Mouse (Mus musculus): Measurements from ENCODE around the gene Phf19. TPM values are rescaled to one million over a fixed set of nuclear protein-coding genes. Genes with fewer than 3 reads are reported as not detected.

The Phf19 gene
- polyA plus RNA-seq, 1 experiment = 4.3 TPM

DNA sequence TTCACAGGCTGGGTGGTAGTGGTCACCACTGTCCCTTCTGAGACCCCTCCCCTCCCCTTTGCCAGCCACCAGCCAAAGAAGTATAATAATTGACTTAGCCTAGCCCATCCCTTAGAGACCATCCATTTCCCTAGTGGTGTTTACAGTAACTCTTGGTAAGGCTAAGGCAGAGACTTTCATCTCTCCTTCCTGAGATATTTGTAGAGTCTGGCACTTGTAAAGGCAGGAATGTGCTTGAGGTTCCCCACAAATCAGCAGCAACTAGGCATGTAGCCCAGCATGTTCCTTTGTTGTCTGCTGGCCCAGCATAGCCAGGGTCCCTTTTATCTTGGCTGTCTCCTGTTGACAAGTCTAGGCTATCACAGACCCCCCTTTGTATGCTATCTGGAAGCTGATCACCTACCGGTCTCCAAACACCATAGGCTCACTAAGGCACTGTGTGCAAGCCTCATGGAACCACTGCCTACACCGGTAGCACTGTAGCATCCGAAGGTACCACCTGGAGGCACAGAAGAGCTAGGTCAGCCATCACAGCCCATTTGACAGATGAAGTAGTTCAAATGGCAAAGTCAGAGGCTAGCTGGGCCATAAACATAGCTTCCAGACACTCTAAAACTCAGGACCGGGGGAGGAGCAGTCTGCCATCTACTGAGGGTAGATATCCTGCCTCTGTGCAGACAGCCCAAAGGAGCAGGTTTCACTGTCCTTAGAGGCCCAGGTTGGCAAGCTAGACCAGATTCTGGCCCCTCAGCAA, 10.0 kb downstream of the Phf19 start:
- TF ChIP-seq MYOD1 (IDR thresholded peaks at IDR 0.05; ENCODE audit: control insufficient read depth in 1 of 3, insufficient read length in 2 of 3, low read depth in 2 of 3) = no peak
- TF ChIP-seq POLR2A (IDR thresholded peaks at IDR 0.05; ENCODE audit: insufficient read length, low read depth) = no peak
- no peak for TF ChIP-seq TCF3 (IDR thresholded peaks at IDR 0.05; ENCODE audit: insufficient read length, low read depth)
- Histone ChIP-seq H3K36me3 (ENCODE audit: control insufficient read depth, insufficient read depth) (no peaks in the 10 kb centered on the region), H3K79me2 (ENCODE audit: control insufficient read depth, insufficient read depth) (no peaks in the 10 kb centered on the region), H3K4me2 (ENCODE audit: low read depth) (peak overlapping the region; percentile 73), H3K4me3 (no peak overlapping the region), H3ac (ENCODE audit: control insufficient read depth, insufficient read length) (no peak overlapping the region), H3K27me3 (ENCODE audit: control insufficient read depth, insufficient read depth, insufficient read length) (no peaks in the 10 kb centered on the region)

- Histone ChIP-seq H3K4me3 (no peak overlapping the region), H3ac (ENCODE audit: control insufficient read depth, insufficient read length) (no peak overlapping the region)
- no peak for TF ChIP-seq REST (IDR thresholded peaks at IDR 0.05; ENCODE audit: insufficient read depth, insufficient read length)
- TF ChIP-seq TCF12 (IDR thresholded peaks at IDR 0.05; ENCODE audit: insufficient read depth, poor library complexity, severe bottlenecking) = no peak
- no peak for TF ChIP-seq USF1 (IDR thresholded peaks at IDR 0.05; ENCODE audit: low read depth)
- TF ChIP-seq CEBPB (IDR thresholded peaks at IDR 0.05; ENCODE audit: insufficient read depth, poor library complexity, severe bottlenecking) = no peak
- no peak for TF ChIP-seq POLR2A (IDR thresholded peaks at IDR 0.05; ENCODE audit: insufficient read length, low read depth)
- TF ChIP-seq E2F4 (IDR thresholded peaks at IDR 0.05; ENCODE audit: insufficient read depth) = no peak
- no peak for TF ChIP-seq TCF3 (IDR thresholded peaks at IDR 0.05; ENCODE audit: insufficient read length, low read depth)
- TF ChIP-seq MYOG (IDR thresholded peaks at IDR 0.05; ENCODE audit: control insufficient read depth in 1 of 3, insufficient read depth in 1 of 3, insufficient read length in 2 of 3, low read depth in 2 of 3) = no peak
- no peak for TF ChIP-seq MAX (IDR thresholded peaks at IDR 0.05; ENCODE audit: low read depth)
- no peak for TF ChIP-seq SRF (IDR thresholded peaks at IDR 0.05; ENCODE audit: control insufficient read depth, insufficient read length, low read depth)
- TF ChIP-seq POLR2AphosphoS2 (IDR thresholded peaks at IDR 0.05; ENCODE audit: insufficient read length, low read depth) = no peak
- TF ChIP-seq MYOD1 (IDR thresholded peaks at IDR 0.05; ENCODE audit: control insufficient read depth in 1 of 3, insufficient read length in 2 of 3, low read depth in 2 of 3) = no peak
Measured at GRCm38 (mm10) chr2:34903191-34903590, 10.6 kb downstream of the Phf19 start.

DNA sequence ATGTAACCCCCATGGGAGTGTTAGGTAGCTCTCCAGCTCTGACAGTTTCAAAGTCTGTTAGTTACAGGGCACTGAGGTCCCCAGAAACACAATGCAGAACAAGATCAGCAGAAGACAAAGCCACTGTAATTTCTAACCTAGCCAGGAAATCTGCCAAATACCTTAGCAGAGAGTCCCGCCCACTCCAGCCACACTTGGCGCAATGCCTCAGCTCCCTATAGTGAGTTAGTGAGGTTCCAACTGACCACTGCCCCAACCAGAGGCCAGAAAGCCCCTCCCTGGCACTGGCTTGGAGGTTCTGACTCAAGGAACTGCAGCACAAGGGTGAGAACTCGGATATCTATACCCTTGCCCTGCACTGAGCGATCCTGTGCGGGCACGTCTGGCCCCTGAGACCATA, 11.1 kb downstream of the Phf19 start:
- Histone ChIP-seq H3K79me2 (ENCODE audit: control insufficient read depth, insufficient read depth) (no peaks in the 10 kb centered on the region), H3ac (ENCODE audit: control insufficient read depth, insufficient read length) (no peak overlapping the region), H3K4me2 (ENCODE audit: low read depth) (no peak overlapping the region), H3K27me3 (ENCODE audit: control insufficient read depth, insufficient read depth, insufficient read length) (no peaks in the 10 kb centered on the region), H3K4me3 (no peak overlapping the region), H3K36me3 (ENCODE audit: control insufficient read depth, insufficient read depth) (no peaks in the 10 kb centered on the region)
- TF ChIP-seq E2F4 (IDR thresholded peaks at IDR 0.05; ENCODE audit: insufficient read depth) = no peak
- no peak for TF ChIP-seq USF1 (IDR thresholded peaks at IDR 0.05; ENCODE audit: low read depth)
- TF ChIP-seq TCF12 (IDR thresholded peaks at IDR 0.05; ENCODE audit: insufficient read depth, poor library complexity, severe bottlenecking) = no peak
- no peak for TF ChIP-seq SRF (IDR thresholded peaks at IDR 0.05; ENCODE audit: control insufficient read depth, insufficient read length, low read depth)
- TF ChIP-seq MYOG (IDR thresholded peaks at IDR 0.05; ENCODE audit: control insufficient read depth in 1 of 3, insufficient read depth in 1 of 3, insufficient read length in 2 of 3, low read depth in 2 of 3) = no peak
- TF ChIP-seq TCF3 (IDR thresholded peaks at IDR 0.05; ENCODE audit: insufficient read length, low read depth) = no peak
- TF ChIP-seq POLR2AphosphoS2 (IDR thresholded peaks at IDR 0.05; ENCODE audit: insufficient read length, low read depth) = no peak

More at GRCm38 (mm10) chr2:34903191-34903590, 10.6 kb downstream of the Phf19 start:
- no peak overlapping the region for H3K4me2 ChIP-seq (ENCODE audit: low read depth)
- no peaks in the 10 kb centered on the region for H3K79me2 ChIP-seq (ENCODE audit: control insufficient read depth, insufficient read depth)
- no peaks in the 10 kb centered on the region for H3K36me3 ChIP-seq (ENCODE audit: control insufficient read depth, insufficient read depth)
- H3K27me3 ChIP-seq (ENCODE audit: control insufficient read depth, insufficient read depth, insufficient read length) = no peaks in the 10 kb centered on the region

DNA sequence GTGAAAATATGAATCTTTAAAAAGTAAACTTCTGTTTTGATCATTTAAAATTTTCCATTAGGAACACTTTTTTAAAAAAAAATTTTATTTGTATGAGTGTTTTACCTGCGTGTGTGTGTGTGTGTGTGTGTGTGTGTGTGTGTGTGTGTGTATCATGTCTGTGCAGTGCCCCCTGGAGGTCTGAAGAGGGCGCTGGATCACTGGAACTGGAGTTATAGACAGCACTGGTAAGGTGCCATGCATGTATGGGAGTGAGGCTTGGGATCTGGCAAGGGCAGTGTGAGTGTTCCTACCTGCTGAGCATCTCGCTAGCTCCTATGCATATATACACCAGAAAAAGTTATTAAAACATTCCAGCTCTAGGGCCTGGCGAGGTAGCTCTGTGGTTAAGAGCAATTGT, 12.1 kb downstream of the Phf19 start:
- Histone ChIP-seq H3K27me3 (ENCODE audit: control insufficient read depth, insufficient read depth, insufficient read length) (no peaks in the 10 kb centered on the region), H3K36me3 (ENCODE audit: control insufficient read depth, insufficient read depth) (no peaks in the 10 kb centered on the region), H3K79me2 (ENCODE audit: control insufficient read depth, insufficient read depth) (no peaks in the 10 kb centered on the region), H3K4me3 (no peak overlapping the region), H3ac (ENCODE audit: control insufficient read depth, insufficient read length) (no peak overlapping the region), H3K4me2 (ENCODE audit: low read depth) (no peak overlapping the region)
- no peak for TF ChIP-seq REST (IDR thresholded peaks at IDR 0.05; ENCODE audit: insufficient read depth, insufficient read length)
- TF ChIP-seq CEBPB (IDR thresholded peaks at IDR 0.05; ENCODE audit: insufficient read depth, poor library complexity, severe bottlenecking) = no peak
- TF ChIP-seq USF1 (IDR thresholded peaks at IDR 0.05; ENCODE audit: low read depth) = no peak
- TF ChIP-seq TCF3 (IDR thresholded peaks at IDR 0.05; ENCODE audit: insufficient read length, low read depth) = no peak
- no peak for TF ChIP-seq TCF12 (IDR thresholded peaks at IDR 0.05; ENCODE audit: insufficient read depth, poor library complexity, severe bottlenecking)
- no peak for TF ChIP-seq MYOD1 (IDR thresholded peaks at IDR 0.05; ENCODE audit: control insufficient read depth in 1 of 3, insufficient read length in 2 of 3, low read depth in 2 of 3)
- TF ChIP-seq E2F4 (IDR thresholded peaks at IDR 0.05; ENCODE audit: insufficient read depth) = no peak
- TF ChIP-seq SRF (IDR thresholded peaks at IDR 0.05; ENCODE audit: control insufficient read depth, insufficient read length, low read depth) = no peak
- no peak for TF ChIP-seq MYOG (IDR thresholded peaks at IDR 0.05; ENCODE audit: control insufficient read depth in 1 of 3, insufficient read depth in 1 of 3, insufficient read length in 2 of 3, low read depth in 2 of 3)
- no peak for TF ChIP-seq MAX (IDR thresholded peaks at IDR 0.05; ENCODE audit: low read depth)
- no peak for TF ChIP-seq POLR2A (IDR thresholded peaks at IDR 0.05; ENCODE audit: insufficient read length, low read depth)
- TF ChIP-seq POLR2AphosphoS2 (IDR thresholded peaks at IDR 0.05; ENCODE audit: insufficient read length, low read depth) = no peak

GRCm38 (mm10) chr2:34900412-34900811, 13.4 kb downstream of the Phf19 start:
- TF ChIP-seq CEBPB (IDR thresholded peaks at IDR 0.05; ENCODE audit: insufficient read depth, poor library complexity, severe bottlenecking) (no peak), REST (IDR thresholded peaks at IDR 0.05; ENCODE audit: insufficient read depth, insufficient read length) (no peak), TCF12 (IDR thresholded peaks at IDR 0.05; ENCODE audit: insufficient read depth, poor library complexity, severe bottlenecking) (no peak), MYOG (IDR thresholded peaks at IDR 0.05; ENCODE audit: control insufficient read depth in 1 of 3, insufficient read depth in 1 of 3, insufficient read length in 2 of 3, low read depth in 2 of 3) (no peak), TCF3 (IDR thresholded peaks at IDR 0.05; ENCODE audit: insufficient read length, low read depth) (no peak), SRF (IDR thresholded peaks at IDR 0.05; ENCODE audit: control insufficient read depth, insufficient read length, low read depth) (no peak), E2F4 (IDR thresholded peaks at IDR 0.05; ENCODE audit: insufficient read depth) (no peak), MYOD1 (IDR thresholded peaks at IDR 0.05; ENCODE audit: control insufficient read depth in 1 of 3, insufficient read length in 2 of 3, low read depth in 2 of 3) (no peak), MAX (IDR thresholded peaks at IDR 0.05; ENCODE audit: low read depth) (no peak), POLR2AphosphoS2 (IDR thresholded peaks at IDR 0.05; ENCODE audit: insufficient read length, low read depth) (no peak), POLR2A (IDR thresholded peaks at IDR 0.05; ENCODE audit: insufficient read length, low read depth) (no peak), USF1 (IDR thresholded peaks at IDR 0.05; ENCODE audit: low read depth) (no peak)
- Histone ChIP-seq H3K4me2 (ENCODE audit: low read depth) (no peak overlapping the region), H3K27me3 (ENCODE audit: control insufficient read depth, insufficient read depth, insufficient read length) (no peaks in the 10 kb centered on the region), H3K4me3 (no peak overlapping the region), H3K36me3 (ENCODE audit: control insufficient read depth, insufficient read depth) (no peaks in the 10 kb centered on the region), H3ac (ENCODE audit: control insufficient read depth, insufficient read length) (no peak overlapping the region), H3K79me2 (ENCODE audit: control insufficient read depth, insufficient read depth) (no peaks in the 10 kb centered on the region)
